Mouse (Mus musculus): ENCODE measurements around the gene Asic2. TPM values are rescaled to one million over a fixed set of nuclear protein-coding genes. Genes with fewer than 3 reads are reported as not detected.

The Asic2 gene
- polyA plus RNA-seq, 1 experiment from 2014 or later = 1.6 TPM

DNA sequence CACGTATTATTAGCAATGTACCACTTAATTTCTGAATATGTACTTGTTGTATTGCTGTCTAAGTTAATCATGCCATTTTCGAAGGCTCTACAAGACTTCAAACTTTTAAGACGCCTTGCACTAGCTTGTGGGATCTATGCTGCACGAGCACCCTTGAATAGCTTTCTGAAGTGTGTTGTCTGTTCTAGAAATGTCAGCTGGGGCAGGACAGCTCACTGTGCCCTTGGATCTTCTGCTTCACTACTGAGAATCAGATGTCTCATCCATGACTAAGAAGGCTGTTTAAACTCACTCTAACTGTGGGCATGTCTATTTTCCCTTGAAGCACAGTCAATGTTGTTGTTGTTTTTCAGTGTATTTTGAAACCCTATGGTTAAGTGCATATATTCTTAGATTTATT lies 44.6 kb downstream of the Asic2 start:
- Histone ChIP-seq H3K4me3 (ENCODE audit: low read depth, low read length) (no peak overlapping the region), H3K27me3 (ENCODE audit: control insufficient read depth, insufficient read depth, low read length) (no peaks in the 10 kb centered on the region), H3K9ac (ENCODE audit: low read length) (no peak overlapping the region), H3K36me3 (ENCODE audit: control insufficient read depth, insufficient read depth, low read length) (no peaks in the 10 kb centered on the region), H3K27ac (ENCODE audit: low read depth, low read length) (no peak overlapping the region), H3K4me1 (ENCODE audit: control insufficient read depth, insufficient read depth, low read length) (no peaks in the 10 kb centered on the region), H3K9me3 (ENCODE audit: control insufficient read depth, low read length) (no peaks in the 10 kb centered on the region), H3K4me2 (no peak overlapping the region)
- DNase-seq (ENCODE audit: low spot score, missing footprints) = no peak
- WGBS = 88% methylated on average over 4 of the region's 4 CpGs
- ATAC-seq (ENCODE audit: low FRiP score) = no peak

DNA sequence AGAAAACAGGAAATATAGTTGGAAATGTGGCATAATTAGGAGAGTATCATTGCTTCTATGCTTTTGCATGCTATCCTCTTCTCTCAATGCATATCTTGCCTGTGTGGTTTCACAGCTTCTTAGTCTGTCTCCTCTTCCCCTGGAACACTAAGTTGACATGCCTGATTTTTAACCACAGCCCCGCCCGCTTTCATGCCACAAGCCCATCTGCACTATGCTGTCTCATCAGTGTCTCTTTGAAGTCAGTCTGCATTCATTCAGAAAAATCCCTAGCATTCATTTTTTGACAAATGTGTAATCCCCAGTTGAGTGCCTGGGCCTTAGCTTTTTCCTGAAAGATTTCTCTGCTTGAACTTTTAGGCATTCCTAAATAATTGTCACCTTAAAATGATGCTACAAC lies 45.2 kb downstream of the Asic2 start:
- DNase-seq (ENCODE audit: low spot score, missing footprints) = no peak
- 91% methylated on average over 2 of the region's 2 CpGs for WGBS

DNA sequence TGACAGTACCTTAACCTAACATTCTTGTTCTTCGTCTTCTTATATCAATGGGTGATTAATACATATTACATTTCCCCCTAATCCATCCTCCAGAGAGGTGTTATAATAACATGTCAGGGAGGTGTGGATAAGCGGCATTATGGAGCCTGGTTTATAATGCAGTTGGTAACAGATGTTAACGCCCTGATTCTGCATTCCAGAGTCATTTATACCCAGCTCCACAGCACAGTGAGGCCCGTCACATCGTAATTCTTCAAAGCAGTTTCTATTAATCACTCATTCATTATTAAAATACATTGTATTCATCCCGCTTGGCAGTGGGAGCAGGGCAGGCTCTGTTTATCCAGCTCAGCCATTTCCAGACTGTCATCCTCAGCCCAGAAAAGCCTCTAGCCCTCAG lies 52.8 kb downstream of the Asic2 start:
- no peak for DNase-seq (ENCODE audit: low spot score, missing footprints)
- H3K27ac ChIP-seq (ENCODE audit: low read depth, low read length) = no peak overlapping the region
- no peaks in the 10 kb centered on the region for H3K27me3 ChIP-seq (ENCODE audit: control insufficient read depth, insufficient read depth, low read length)

More for the DNA sequence above, 45.2 kb downstream of the Asic2 start:
- Histone ChIP-seq H3K27ac (ENCODE audit: low read depth, low read length) (no peak overlapping the region), H3K36me3 (ENCODE audit: control insufficient read depth, insufficient read depth, low read length) (no peaks in the 10 kb centered on the region), H3K27me3 (ENCODE audit: control insufficient read depth, insufficient read depth, low read length) (no peaks in the 10 kb centered on the region), H3K4me2 (no peak overlapping the region), H3K4me3 (ENCODE audit: low read depth, low read length) (no peak overlapping the region), H3K9me3 (ENCODE audit: control insufficient read depth, low read length) (no peaks in the 10 kb centered on the region), H3K9ac (ENCODE audit: low read length) (no peak overlapping the region), H3K4me1 (ENCODE audit: control insufficient read depth, insufficient read depth, low read length) (no peaks in the 10 kb centered on the region)
- ATAC-seq (ENCODE audit: low FRiP score) = no peak

DNA sequence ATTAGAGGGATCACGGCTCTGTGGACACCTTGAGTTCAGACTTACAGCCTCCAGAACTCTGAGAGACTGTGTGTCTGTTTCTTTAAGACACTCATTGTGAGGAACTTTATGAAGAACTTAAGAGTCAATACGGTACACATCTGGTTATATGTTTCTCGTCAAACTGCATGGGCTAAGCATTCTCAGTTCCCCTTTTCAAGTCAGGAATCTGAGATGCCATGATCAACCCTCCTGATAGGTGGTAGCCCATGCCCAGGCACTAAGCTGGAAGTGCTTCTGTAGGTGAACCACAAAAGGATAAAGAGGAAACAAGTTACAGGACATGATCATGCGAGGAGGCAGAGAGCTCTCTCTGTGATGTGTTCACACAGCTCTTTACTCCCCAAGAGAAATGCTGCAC lies 55.2 kb downstream of the Asic2 start:
- Histone ChIP-seq H3K9ac (ENCODE audit: low read length) (no peak overlapping the region), H3K27ac (ENCODE audit: low read depth, low read length) (no peak overlapping the region), H3K4me3 (ENCODE audit: low read depth, low read length) (no peak overlapping the region), H3K4me2 (no peak overlapping the region), H3K27me3 (ENCODE audit: control insufficient read depth, insufficient read depth, low read length) (no peaks in the 10 kb centered on the region), H3K36me3 (ENCODE audit: control insufficient read depth, insufficient read depth, low read length) (no peaks in the 10 kb centered on the region), H3K4me1 (ENCODE audit: control insufficient read depth, insufficient read depth, low read length) (no peaks in the 10 kb centered on the region), H3K9me3 (ENCODE audit: control insufficient read depth, low read length) (no peaks in the 10 kb centered on the region)
- ATAC-seq (ENCODE audit: low FRiP score) = no peak
- WGBS = 88% methylated on average over 4 of the region's 4 CpGs
- DNase-seq (ENCODE audit: low spot score, missing footprints) = no peak

More for the DNA sequence above, 52.8 kb downstream of the Asic2 start:
- no peak overlapping the region for H3K4me2 ChIP-seq
- H3K36me3 ChIP-seq (ENCODE audit: control insufficient read depth, insufficient read depth, low read length) = no peaks in the 10 kb centered on the region
- no peaks in the 10 kb centered on the region for H3K4me1 ChIP-seq (ENCODE audit: control insufficient read depth, insufficient read depth, low read length)
- 74% methylated on average over 6 of the region's 6 CpGs for WGBS
- H3K9ac ChIP-seq (ENCODE audit: low read length) = no peak overlapping the region
- ATAC-seq (ENCODE audit: low FRiP score) = no peak
- H3K4me3 ChIP-seq (ENCODE audit: low read depth, low read length) = no peak overlapping the region
- no peaks in the 10 kb centered on the region for H3K9me3 ChIP-seq (ENCODE audit: control insufficient read depth, low read length)

DNA sequence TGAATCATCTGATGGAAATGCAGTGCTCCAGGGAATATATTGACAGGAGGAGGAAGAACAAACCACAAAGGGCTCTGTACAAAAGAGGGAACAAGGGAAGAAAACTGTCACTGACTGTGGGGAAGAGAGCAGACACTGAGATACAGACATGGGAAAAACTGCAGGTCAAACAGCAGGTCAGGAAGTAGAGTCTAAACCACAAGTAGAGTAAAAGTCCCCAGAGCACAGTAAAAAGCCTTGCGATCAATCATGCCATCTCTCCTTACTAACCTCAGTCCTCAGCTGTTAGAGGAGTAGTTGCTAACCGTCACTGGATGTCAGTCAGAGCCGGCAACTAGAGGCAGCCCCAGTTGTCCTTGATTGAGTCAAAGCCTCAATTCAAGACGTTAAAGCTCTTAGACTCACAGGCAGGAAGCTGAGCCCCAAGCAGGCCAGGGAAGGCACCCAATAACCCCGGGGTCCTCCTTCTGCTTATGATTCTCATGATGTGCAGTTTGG lies 58.8 kb downstream of the Asic2 start:
- no peak for DNase-seq (ENCODE audit: low spot score, missing footprints)
- H3K4me2 ChIP-seq = no peak overlapping the region
- H3K4me3 ChIP-seq (ENCODE audit: low read depth, low read length) = no peak overlapping the region
- no peaks in the 10 kb centered on the region for H3K9me3 ChIP-seq (ENCODE audit: control insufficient read depth, low read length)
- H3K4me1 ChIP-seq (ENCODE audit: control insufficient read depth, insufficient read depth, low read length) = no peaks in the 10 kb centered on the region
- no peaks in the 10 kb centered on the region for H3K36me3 ChIP-seq (ENCODE audit: control insufficient read depth, insufficient read depth, low read length)
- no peak overlapping the region for H3K9ac ChIP-seq (ENCODE audit: low read length)
- no peaks in the 10 kb centered on the region for H3K27me3 ChIP-seq (ENCODE audit: control insufficient read depth, insufficient read depth, low read length)
- WGBS = 81% methylated on average over 5 of the region's 5 CpGs
- no peak for ATAC-seq (ENCODE audit: low FRiP score)
- no peak overlapping the region for H3K27ac ChIP-seq (ENCODE audit: low read depth, low read length)

DNA sequence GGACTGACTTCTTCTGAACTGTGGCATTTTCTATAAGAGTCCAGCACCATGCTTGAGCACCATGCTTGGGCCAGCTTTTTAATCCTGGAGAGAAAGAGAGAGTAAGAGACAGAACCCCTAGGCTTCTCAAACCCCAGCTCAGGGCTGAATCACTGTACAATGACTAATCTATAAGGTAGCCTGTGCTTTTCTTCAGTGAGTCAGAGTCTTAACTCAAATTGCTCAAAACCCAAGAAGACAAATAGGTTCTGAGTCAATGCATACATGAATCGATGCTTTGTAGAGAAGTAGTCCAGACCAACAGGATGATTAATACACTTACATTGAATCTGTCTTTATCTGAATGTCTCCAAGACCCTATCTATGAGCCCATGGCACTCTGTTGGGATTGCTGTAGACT lies 59.5 kb downstream of the Asic2 start:
- H3K4me1 ChIP-seq (ENCODE audit: control insufficient read depth, insufficient read depth, low read length) = no peaks in the 10 kb centered on the region
- no peaks in the 10 kb centered on the region for H3K27me3 ChIP-seq (ENCODE audit: control insufficient read depth, insufficient read depth, low read length)
- no peak overlapping the region for H3K9ac ChIP-seq (ENCODE audit: low read length)
- H3K9me3 ChIP-seq (ENCODE audit: control insufficient read depth, low read length) = no peaks in the 10 kb centered on the region
- DNase-seq (ENCODE audit: low spot score, missing footprints) (no peak), ATAC-seq (ENCODE audit: low FRiP score) (no peak)
- H3K36me3 ChIP-seq (ENCODE audit: control insufficient read depth, insufficient read depth, low read length) = no peaks in the 10 kb centered on the region
- H3K27ac ChIP-seq (ENCODE audit: low read depth, low read length) = no peak overlapping the region
- H3K4me2 ChIP-seq = no peak overlapping the region
- no peak overlapping the region for H3K4me3 ChIP-seq (ENCODE audit: low read depth, low read length)
- WGBS = 95% methylated on average over 1 of the region's 1 CpGs

DNA sequence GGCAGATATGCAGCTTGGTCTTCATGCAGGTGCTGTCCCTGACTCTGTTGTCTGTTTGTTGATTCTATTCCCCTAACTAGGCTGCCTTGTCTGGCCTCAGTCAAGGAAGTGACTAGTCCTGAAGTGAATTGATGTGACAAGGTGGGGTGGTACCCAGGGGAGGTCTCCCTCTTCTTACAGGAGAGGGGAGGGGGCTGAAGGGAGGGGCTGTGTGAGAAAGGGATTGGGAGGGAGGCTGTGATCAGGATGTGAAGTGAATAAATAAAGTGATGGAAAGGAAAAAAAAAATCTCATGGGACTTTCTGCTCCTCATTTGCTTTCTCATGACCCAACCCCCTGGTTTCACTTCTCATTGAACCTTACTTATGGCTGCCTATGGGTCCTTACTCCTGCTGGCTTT lies 65.9 kb downstream of the Asic2 start:
- no peak for ATAC-seq (ENCODE audit: low FRiP score)
- no peak overlapping the region for H3K4me2 ChIP-seq
- DNase-seq (ENCODE audit: low spot score, missing footprints) = no peak
- H3K9me3 ChIP-seq (ENCODE audit: control insufficient read depth, low read length) = no peaks in the 10 kb centered on the region
- no peak overlapping the region for H3K9ac ChIP-seq (ENCODE audit: low read length)
- no peak overlapping the region for H3K4me3 ChIP-seq (ENCODE audit: low read depth, low read length)
- no peaks in the 10 kb centered on the region for H3K36me3 ChIP-seq (ENCODE audit: control insufficient read depth, insufficient read depth, low read length)
- H3K27me3 ChIP-seq (ENCODE audit: control insufficient read depth, insufficient read depth, low read length) = no peaks in the 10 kb centered on the region
- peaks cover 3% of the 10 kb centered on the region for H3K4me1 ChIP-seq (ENCODE audit: control insufficient read depth, insufficient read depth, low read length)
- H3K27ac ChIP-seq (ENCODE audit: low read depth, low read length) = no peak overlapping the region

DNA sequence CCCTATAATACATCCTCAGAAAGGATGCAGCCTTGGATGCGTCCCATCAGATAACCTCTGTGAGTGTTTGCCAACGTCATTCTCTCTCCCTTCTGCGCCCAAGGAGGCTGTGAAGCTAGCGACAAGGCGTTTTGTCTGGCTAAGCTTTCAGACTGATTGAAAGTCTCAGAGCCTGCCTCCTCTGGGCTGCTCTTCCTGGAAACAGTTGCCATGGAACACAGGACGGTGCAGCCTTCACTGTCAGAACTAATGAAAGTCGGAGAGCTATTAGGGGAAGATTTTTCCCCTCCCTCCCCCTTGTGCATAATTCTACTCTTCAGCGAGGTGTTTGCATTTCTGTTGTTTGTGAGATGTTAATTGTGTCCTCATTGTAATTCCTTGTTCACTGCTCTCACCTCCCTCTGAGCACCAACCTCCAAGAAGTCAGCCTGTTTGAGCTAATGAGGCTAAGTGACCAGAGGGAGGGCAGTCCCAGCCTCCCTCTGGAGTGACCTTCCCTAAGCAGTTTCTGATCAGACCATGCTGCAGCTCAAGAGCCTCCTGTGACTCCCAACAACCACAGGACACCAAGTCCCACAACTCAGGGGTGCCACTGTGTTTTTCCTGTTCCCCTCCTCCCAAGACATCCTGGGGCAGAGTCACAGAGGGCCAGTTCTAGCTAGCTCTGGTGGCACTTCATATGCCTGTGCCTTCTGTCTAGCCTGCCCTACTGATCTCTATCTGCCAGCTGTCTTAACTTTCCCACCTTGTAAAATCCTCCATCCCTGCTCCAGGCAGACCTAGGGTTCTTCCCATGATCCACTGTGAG lies 70.5 kb downstream of the Asic2 start:
- DNase-seq (ENCODE audit: low spot score, missing footprints) = peak; percentile 86
- WGBS = 4% methylated on average over 8 of the region's 8 CpGs
- Histone ChIP-seq H3K36me3 (ENCODE audit: control insufficient read depth, insufficient read depth, low read length) (no peaks in the 10 kb centered on the region), H3K9ac (ENCODE audit: low read length) (0 out of 2 replicates have a peak overlapping the region, but pooled peaks have one; percentile 12), H3K27ac (ENCODE audit: low read depth, low read length) (peak overlapping the region; percentile 44; the same call in 1 of the 2 replicates), H3K9me3 (ENCODE audit: control insufficient read depth, low read length) (no peaks in the 10 kb centered on the region), H3K4me1 (ENCODE audit: control insufficient read depth, insufficient read depth, low read length) (peaks cover 5% of the 10 kb centered on the region), H3K27me3 (ENCODE audit: control insufficient read depth, insufficient read depth, low read length) (no peaks in the 10 kb centered on the region), H3K4me2 (no peak overlapping the region), H3K4me3 (ENCODE audit: low read depth, low read length) (no peak overlapping the region)
- 0 out of 2 replicates have a peak, but pooled peaks have one; percentile 44 for ATAC-seq (ENCODE audit: low FRiP score)

DNA sequence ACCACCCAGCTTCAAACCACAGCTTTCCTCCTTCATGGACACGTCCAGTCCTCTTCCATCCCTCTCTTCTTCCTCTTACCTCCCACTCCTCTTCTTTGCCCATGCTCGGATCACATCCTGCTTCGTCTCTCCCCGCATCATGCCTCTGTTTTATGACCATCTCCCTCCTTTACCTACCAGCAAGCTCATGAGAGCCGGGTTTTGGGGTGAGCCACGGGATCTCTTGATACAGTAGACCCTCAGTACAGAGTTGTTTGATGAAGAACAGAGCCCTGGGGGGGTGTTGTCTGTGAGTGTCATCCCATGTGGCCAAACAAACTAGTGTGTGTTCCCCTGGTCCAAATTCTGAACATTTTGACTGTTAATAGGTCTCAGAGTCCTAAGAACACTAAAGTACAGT lies 71.7 kb downstream of the Asic2 start:
- 89% methylated on average over 6 of the region's 6 CpGs for WGBS

More for the DNA sequence above, 71.7 kb downstream of the Asic2 start:
- Histone ChIP-seq H3K9ac (ENCODE audit: low read length) (no peak overlapping the region), H3K27me3 (ENCODE audit: control insufficient read depth, insufficient read depth, low read length) (no peaks in the 10 kb centered on the region), H3K27ac (ENCODE audit: low read depth, low read length) (no peak overlapping the region), H3K9me3 (ENCODE audit: control insufficient read depth, low read length) (no peaks in the 10 kb centered on the region), H3K4me1 (ENCODE audit: control insufficient read depth, insufficient read depth, low read length) (peaks cover 5% of the 10 kb centered on the region), H3K4me3 (ENCODE audit: low read depth, low read length) (no peak overlapping the region), H3K4me2 (no peak overlapping the region), H3K36me3 (ENCODE audit: control insufficient read depth, insufficient read depth, low read length) (no peaks in the 10 kb centered on the region)
- DNase-seq (ENCODE audit: low spot score, missing footprints) (no peak), ATAC-seq (ENCODE audit: low FRiP score) (no peak)
